Mouse (Mus musculus): ENCODE data around the gene Gpr68. TPM values are rescaled to one million over a fixed set of nuclear protein-coding genes. Genes with fewer than 3 reads are reported as not detected.

Gene Gpr68
- polyA plus RNA-seq, 1 experiment from 2014 or later = 10.8 TPM

DNA sequence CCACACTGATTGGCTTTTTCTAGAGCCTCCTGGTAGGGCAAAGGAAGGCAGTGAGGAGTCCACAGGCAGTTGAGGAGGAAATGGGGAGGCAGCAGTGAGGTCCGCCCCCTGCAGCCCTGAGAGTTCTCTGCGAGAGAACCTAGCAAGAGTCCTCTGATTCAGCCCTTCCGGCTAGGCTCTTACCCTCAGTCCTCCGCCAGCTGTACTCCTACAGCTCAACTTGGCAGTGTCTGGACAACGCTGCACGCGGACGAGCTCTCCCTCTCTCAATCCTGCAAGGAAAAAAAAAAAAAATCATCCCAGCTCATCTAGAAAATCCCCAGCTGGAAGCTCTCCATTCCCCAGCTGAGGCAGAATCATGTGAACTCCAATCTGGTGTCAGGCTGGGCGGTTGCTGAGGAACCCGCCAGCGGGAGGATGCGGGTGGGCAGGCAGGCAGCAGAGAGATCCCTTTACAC, 20.2 kb downstream of the Gpr68 start:
- H3K4me1 ChIP-seq = peaks cover 7% of the 10 kb centered on the region
- H3K4me3 ChIP-seq (replicated peaks) = no peak overlapping the region
- no peaks in the 10 kb centered on the region for H3K9me3 ChIP-seq (replicated peaks)
- no peak overlapping the region for H3K9ac ChIP-seq (replicated peaks)
- H3K27me3 ChIP-seq (replicated peaks) = no peaks in the 10 kb centered on the region; the same call in 1 of the 2 replicates
- no peak overlapping the region for H3K27ac ChIP-seq (replicated peaks)
- 48% methylated on average over 12 of the region's 12 CpGs for WGBS
- H3K36me3 ChIP-seq = no peaks in the 10 kb centered on the region
- no peak overlapping the region for H3K4me2 ChIP-seq
- ATAC-seq (ENCODE audit: low FRiP score) = no peak

DNA sequence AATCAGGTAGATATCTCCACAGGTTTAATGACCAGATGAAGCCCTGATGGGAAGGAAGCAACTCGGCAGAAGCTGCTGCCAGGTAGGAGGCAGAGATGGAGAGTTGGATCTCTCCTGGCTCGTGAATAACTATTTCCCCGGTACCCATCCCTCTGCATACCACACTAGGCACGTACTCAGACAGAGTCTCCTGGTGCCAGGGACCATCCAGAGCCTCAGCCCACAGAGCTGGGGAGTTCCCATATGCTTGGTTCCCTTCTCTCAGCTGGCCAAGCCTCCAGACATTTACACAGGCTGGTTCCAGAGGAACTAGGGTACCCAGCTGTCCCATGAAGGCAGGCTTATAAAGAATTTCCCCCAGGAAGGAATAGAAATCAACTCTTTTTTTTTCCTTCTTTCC, 21.1 kb downstream of the Gpr68 start:
- Histone ChIP-seq H3K27ac (replicated peaks) (no peak overlapping the region), H3K9ac (replicated peaks) (no peak overlapping the region), H3K4me3 (replicated peaks) (no peak overlapping the region), H3K4me2 (no peak overlapping the region), H3K9me3 (replicated peaks) (no peaks in the 10 kb centered on the region), H3K36me3 (no peaks in the 10 kb centered on the region), H3K27me3 (replicated peaks) (no peaks in the 10 kb centered on the region; the same call in 1 of the 2 replicates), H3K4me1 (peaks cover 7% of the 10 kb centered on the region)
- ATAC-seq (ENCODE audit: low FRiP score) = no peak
- 82% methylated on average over 4 of the region's 4 CpGs for WGBS

DNA sequence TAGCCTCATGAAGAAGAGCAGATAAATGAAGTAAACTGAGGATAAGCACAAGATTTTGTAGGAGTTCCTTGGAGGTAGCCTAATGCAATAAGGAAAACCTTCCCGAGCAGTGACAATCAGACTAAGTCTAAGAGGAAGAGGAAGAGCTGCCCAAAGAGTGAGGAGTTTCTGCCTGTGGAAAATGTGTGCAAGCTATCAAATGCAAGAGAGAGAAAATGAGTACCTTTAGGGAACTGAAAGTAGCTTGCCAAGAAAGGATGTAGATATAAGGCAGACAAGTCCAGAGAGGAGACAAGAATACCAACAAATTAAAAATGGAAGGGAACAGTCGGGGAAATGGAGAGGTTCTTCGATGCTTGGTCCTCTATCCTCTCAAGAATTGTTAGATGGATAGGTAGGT, 22.4 kb downstream of the Gpr68 start:
- H3K27ac ChIP-seq (replicated peaks) = no peak overlapping the region
- no peak overlapping the region for H3K4me3 ChIP-seq (replicated peaks)
- peaks cover 7% of the 10 kb centered on the region for H3K4me1 ChIP-seq
- 94% methylated on average over 3 of the region's 3 CpGs for WGBS
- H3K9me3 ChIP-seq (replicated peaks) = no peaks in the 10 kb centered on the region
- no peak for ATAC-seq (ENCODE audit: low FRiP score)
- no peak overlapping the region for H3K9ac ChIP-seq (replicated peaks)
- H3K27me3 ChIP-seq (replicated peaks) = no peaks in the 10 kb centered on the region; the same call in 1 of the 2 replicates
- H3K4me2 ChIP-seq = no peak overlapping the region
- H3K36me3 ChIP-seq = no peaks in the 10 kb centered on the region

DNA sequence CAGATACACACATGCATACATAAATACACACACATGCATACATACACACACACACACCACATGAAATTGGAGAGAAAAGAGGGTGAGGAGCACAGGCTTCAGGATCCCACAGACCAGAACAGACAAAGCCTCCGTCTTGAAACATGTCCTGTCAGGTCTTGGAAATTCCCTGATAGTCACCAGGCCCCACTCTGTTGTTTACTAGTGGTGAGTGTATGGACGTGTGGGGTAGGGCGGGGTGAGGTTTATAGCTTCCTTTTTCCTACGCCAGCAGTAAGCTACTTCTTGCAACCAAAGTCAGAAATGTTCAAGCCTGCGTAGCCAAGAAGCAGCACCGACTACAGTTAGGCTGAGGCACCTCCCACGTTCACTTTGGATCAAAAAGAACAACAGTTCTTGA, 24.8 kb downstream of the Gpr68 start:
- Histone ChIP-seq H3K4me2 (no peak overlapping the region), H3K4me3 (replicated peaks) (no peak overlapping the region), H3K27ac (replicated peaks) (no peak overlapping the region), H3K4me1 (peaks cover 6% of the 10 kb centered on the region), H3K27me3 (replicated peaks) (no peaks in the 10 kb centered on the region; the same call in 1 of the 2 replicates), H3K36me3 (no peaks in the 10 kb centered on the region), H3K9ac (replicated peaks) (no peak overlapping the region), H3K9me3 (replicated peaks) (no peaks in the 10 kb centered on the region)
- no peak for ATAC-seq (ENCODE audit: low FRiP score)
- WGBS = 77% methylated on average over 7 of the region's 7 CpGs

DNA sequence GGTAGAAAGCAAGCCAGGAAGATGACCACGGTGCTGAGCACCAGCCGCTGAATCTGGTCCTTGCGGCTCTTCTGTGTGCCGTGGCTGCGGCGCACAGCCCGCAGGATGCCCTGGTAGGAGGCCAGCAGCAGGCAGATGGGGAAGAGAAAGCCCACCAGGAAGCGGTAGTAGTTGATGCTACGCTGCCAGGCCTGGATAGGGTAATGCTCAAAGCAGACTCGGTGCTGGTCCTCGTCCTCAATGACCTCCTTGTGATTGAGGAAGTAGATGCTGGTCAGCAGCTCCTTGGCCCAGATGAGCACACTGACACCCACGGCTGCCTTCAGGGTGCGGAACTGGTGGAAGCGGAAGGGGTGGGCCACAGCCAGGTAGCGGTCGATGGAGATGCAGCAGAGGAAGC, 29.4 kb downstream of the Gpr68 start:
- no peaks in the 10 kb centered on the region for H3K36me3 ChIP-seq
- no peak overlapping the region for H3K9ac ChIP-seq (replicated peaks)
- H3K4me3 ChIP-seq (replicated peaks) = no peak overlapping the region
- ATAC-seq (ENCODE audit: low FRiP score) = no peak
- H3K27me3 ChIP-seq (replicated peaks) = no peaks in the 10 kb centered on the region
- no peak overlapping the region for H3K4me2 ChIP-seq
- H3K9me3 ChIP-seq (replicated peaks) = no peaks in the 10 kb centered on the region
- WGBS = 92% methylated on average over 16 of the region's 16 CpGs
- no peak overlapping the region for H3K27ac ChIP-seq (replicated peaks)
- no peaks in the 10 kb centered on the region for H3K4me1 ChIP-seq

DNA sequence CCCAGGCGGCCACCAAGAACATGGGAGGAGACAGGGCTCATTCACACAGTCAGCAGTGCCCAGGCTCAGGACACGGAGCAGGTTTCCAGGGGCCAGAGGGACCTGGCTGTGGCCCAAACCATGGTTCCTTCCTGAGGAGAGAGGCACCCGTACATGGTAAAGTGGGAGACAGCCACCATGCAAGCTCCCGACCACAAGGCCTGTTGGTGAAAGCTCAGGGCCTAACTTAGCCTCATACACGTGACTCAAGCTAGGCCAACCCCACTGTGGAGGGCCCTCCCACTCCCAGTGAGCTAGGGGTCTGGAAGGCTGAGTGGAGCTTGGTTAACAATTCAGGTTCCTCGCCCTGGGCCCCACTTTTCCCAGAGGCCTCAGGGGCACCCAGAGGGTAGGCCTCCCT, 30.1 kb downstream of the Gpr68 start:
- no peaks in the 10 kb centered on the region for H3K4me1 ChIP-seq
- no peaks in the 10 kb centered on the region for H3K9me3 ChIP-seq (replicated peaks)
- H3K4me3 ChIP-seq (replicated peaks) = no peak overlapping the region
- no peak overlapping the region for H3K4me2 ChIP-seq
- H3K9ac ChIP-seq (replicated peaks) = no peak overlapping the region
- 88% methylated on average over 6 of the region's 6 CpGs for WGBS
- no peaks in the 10 kb centered on the region for H3K27me3 ChIP-seq (replicated peaks)
- no peaks in the 10 kb centered on the region for H3K36me3 ChIP-seq
- no peak for ATAC-seq (ENCODE audit: low FRiP score)
- H3K27ac ChIP-seq (replicated peaks) = no peak overlapping the region

DNA sequence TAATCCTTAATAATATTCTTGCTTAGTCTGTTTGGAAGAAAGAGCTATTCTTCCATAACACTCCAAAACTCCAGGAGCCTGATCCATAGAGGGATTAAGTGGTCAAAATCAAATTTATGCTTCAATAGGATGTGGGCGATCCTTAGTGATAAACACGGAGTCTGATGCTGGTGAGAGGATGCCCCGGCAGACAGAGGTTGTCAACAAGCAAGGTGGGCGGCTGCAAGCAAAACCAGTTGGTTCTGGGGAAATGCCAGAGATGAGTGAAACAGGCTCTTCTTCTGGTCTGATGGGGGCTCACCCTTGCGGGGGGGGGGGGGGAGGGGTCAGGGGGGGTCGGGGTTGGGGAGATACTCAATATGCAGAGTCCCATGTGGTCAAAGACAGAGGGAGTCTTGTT, 32.0 kb downstream of the Gpr68 start:
- Histone ChIP-seq H3K4me2 (no peak overlapping the region), H3K27ac (replicated peaks) (no peak overlapping the region), H3K9me3 (replicated peaks) (no peaks in the 10 kb centered on the region), H3K27me3 (replicated peaks) (no peaks in the 10 kb centered on the region), H3K4me3 (replicated peaks) (no peak overlapping the region), H3K4me1 (no peaks in the 10 kb centered on the region), H3K36me3 (no peaks in the 10 kb centered on the region), H3K9ac (replicated peaks) (no peak overlapping the region)
- WGBS = 79% methylated on average over 5 of the region's 6 CpGs
- no peak for ATAC-seq (ENCODE audit: low FRiP score)

DNA sequence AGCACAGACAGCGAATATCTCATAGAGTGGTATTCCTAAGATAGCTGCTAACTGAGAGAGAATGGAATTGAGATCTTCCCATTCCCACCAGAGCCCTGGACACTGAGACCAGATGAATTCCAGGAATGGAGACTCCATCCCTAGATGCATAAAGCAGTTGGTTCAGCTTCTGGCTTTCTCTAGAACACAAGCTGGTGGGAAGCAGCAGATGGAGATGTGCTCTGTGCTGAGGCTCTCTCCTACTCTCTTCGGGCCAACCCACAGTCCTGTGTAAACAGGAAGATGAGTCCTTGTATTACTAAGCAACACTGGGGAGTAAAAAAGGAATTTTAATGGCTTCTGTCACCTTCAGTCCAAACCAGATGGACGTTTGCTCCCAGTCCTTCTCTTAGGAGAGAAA, 32.4 kb downstream of the Gpr68 start:
- 61% methylated on average over 3 of the region's 3 CpGs for WGBS
- no peaks in the 10 kb centered on the region for H3K4me1 ChIP-seq
- no peak overlapping the region for H3K4me2 ChIP-seq
- H3K9me3 ChIP-seq (replicated peaks) = no peaks in the 10 kb centered on the region
- no peak overlapping the region for H3K4me3 ChIP-seq (replicated peaks)
- no peak overlapping the region for H3K9ac ChIP-seq (replicated peaks)
- H3K27me3 ChIP-seq (replicated peaks) = no peaks in the 10 kb centered on the region
- no peak overlapping the region for H3K27ac ChIP-seq (replicated peaks)
- ATAC-seq (ENCODE audit: low FRiP score) = no peak
- H3K36me3 ChIP-seq = no peaks in the 10 kb centered on the region

DNA sequence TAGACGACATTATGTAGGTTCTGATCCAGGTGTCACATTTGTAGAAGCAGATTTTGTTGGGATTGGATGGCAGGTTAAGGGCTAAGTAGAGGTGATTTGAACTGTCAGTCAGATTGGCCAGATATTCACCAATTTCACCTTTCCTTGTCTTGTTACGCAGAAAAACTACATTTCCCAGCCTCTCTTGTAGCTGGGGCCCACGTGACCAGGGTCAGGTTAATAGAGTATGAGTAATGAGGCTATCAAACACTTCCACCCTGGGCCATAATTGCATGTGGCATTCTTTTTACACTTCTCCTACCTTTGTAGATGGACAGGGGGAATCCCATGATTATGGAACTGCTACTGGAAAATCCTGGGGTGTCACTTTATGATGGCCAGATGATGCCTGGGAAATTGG, 34.4 kb downstream of the Gpr68 start:
- Histone ChIP-seq H3K27me3 (replicated peaks) (no peaks in the 10 kb centered on the region), H3K27ac (replicated peaks) (no peak overlapping the region), H3K4me1 (no peaks in the 10 kb centered on the region), H3K36me3 (no peaks in the 10 kb centered on the region), H3K4me2 (no peak overlapping the region), H3K9ac (replicated peaks) (no peak overlapping the region), H3K4me3 (replicated peaks) (no peak overlapping the region), H3K9me3 (replicated peaks) (no peaks in the 10 kb centered on the region)
- no peak for ATAC-seq (ENCODE audit: low FRiP score)
- WGBS = 76% methylated on average over 3 of the region's 3 CpGs

DNA sequence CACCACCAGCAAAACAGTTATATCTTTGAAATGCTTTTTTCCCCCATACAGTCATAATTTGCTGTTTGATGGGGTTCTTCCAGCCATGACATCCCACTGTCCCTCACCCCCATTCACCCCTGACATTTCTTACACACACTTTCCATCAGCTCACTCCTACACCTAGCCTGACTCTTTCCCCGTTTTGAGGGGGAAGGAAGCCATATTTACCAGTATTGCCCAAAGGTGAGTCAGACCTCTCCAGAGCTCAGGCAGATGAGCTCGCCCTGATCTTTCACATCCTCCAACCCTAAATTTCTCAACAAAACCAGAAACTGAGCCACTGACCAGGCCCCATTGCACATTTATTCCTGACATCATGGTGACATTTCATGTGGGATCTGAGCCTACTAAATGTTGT, 36.2 kb downstream of the Gpr68 start:
- Histone ChIP-seq H3K27me3 (replicated peaks) (no peaks in the 10 kb centered on the region), H3K4me2 (no peak overlapping the region), H3K36me3 (no peaks in the 10 kb centered on the region), H3K4me3 (replicated peaks) (no peak overlapping the region), H3K9me3 (replicated peaks) (no peaks in the 10 kb centered on the region), H3K4me1 (no peaks in the 10 kb centered on the region), H3K9ac (replicated peaks) (no peak overlapping the region), H3K27ac (replicated peaks) (no peak overlapping the region)
- no peak for ATAC-seq (ENCODE audit: low FRiP score)
- WGBS = 88% methylated on average over 2 of the region's 2 CpGs

DNA sequence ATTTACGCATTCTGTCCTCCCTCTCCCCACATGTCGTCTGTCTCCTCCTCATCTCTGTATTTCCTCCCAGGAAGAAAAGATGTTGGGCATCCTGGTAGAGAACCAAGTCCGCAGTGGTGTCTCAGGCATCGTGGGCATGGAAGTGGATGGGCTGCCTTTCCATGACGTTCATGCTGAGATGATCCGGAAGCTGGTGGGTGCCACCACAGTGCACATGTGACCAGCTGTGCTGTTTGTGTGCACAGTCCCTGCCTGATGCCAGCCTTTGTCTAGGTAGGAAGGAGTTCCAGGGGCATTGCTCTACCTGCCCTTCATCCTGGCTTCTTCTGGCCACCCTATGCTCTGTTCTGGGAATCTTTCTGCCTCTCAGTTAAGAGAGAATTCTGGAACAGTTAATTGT, 36.8 kb downstream of the Gpr68 start:
- WGBS = 91% methylated on average over 6 of the region's 6 CpGs
- Histone ChIP-seq H3K27ac (replicated peaks) (no peak overlapping the region), H3K36me3 (no peaks in the 10 kb centered on the region), H3K9ac (replicated peaks) (no peak overlapping the region), H3K4me3 (replicated peaks) (no peak overlapping the region), H3K9me3 (replicated peaks) (no peaks in the 10 kb centered on the region), H3K27me3 (replicated peaks) (no peaks in the 10 kb centered on the region), H3K4me2 (no peak overlapping the region), H3K4me1 (no peaks in the 10 kb centered on the region)
- no peak for ATAC-seq (ENCODE audit: low FRiP score)

DNA sequence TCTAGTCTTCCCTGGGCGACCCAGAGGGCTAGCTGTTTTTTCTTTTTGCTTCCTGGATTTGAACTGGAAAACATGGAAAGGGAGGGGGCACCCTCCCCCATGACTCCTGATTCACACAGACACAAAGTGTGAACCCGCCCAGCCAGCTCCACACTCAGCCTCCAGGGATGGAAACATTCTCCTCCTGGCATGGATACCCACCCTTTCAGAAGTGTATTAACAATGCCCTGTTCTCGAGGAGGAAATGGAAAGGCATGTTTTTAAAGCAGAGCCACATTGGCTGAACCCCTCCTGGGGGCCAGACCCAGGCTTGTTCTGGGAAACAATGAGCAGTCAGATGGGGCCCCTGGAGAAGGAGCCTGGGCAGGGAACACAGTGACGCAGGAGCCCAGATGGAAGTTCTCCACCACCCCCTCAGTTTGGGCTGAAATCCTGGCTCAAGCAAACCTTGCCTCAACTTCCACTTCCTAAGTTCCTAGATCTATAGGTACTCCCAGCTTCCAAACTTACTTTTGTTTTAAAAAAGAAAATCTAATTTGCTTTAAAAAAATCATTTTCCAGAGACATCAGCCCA, 39.9 kb downstream of the Gpr68 start:
- H3K9ac ChIP-seq (replicated peaks) = no peak overlapping the region
- H3K4me1 ChIP-seq = peaks cover 12% of the 10 kb centered on the region; the same call in 1 of the 2 replicates
- H3K27ac ChIP-seq (replicated peaks) = no peak overlapping the region
- H3K27me3 ChIP-seq (replicated peaks) = no peaks in the 10 kb centered on the region
- no peak for ATAC-seq (ENCODE audit: low FRiP score)
- 68% methylated on average over 4 of the region's 4 CpGs for WGBS
- H3K4me2 ChIP-seq = no peak overlapping the region
- H3K4me3 ChIP-seq (replicated peaks) = no peak overlapping the region
- H3K9me3 ChIP-seq (replicated peaks) = no peaks in the 10 kb centered on the region
- H3K36me3 ChIP-seq = no peaks in the 10 kb centered on the region

DNA sequence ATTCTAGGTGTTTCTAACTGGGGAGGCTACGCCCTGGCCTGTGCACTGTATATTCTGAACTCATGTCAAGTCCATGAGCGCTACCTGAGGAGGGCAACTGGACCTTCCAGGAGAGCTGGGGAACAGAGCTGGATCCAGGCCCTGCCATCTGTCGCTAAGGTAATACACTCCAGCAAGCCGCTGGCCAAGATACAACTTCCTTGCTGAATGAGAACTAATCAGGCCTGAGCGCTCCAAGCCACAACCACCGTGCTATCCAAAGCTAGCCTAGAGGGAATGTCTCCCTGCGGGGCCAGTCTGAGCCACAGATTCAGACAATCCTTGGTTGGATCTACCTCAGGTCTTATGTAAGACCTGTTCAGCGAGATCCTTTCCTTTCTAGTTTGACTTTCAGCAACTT, 40.9 kb downstream of the Gpr68 start:
- H3K9ac ChIP-seq (replicated peaks) = no peak overlapping the region
- H3K4me2 ChIP-seq = no peak overlapping the region
- WGBS = 86% methylated on average over 8 of the region's 8 CpGs
- H3K27me3 ChIP-seq (replicated peaks) = no peaks in the 10 kb centered on the region
- no peaks in the 10 kb centered on the region for H3K9me3 ChIP-seq (replicated peaks)
- peaks cover 12% of the 10 kb centered on the region; the same call in 1 of the 2 replicates for H3K4me1 ChIP-seq
- H3K4me3 ChIP-seq (replicated peaks) = no peak overlapping the region
- no peaks in the 10 kb centered on the region for H3K36me3 ChIP-seq
- no peak for ATAC-seq (ENCODE audit: low FRiP score)
- no peak overlapping the region for H3K27ac ChIP-seq (replicated peaks)

Data from neural tube, embryonic 15.5 days (tissue).